Mouse (Mus musculus) embryo, embryonic 10.5 days (tissue): Measurements from ENCODE around the gene BC061212.
"Not testable (repeated sequence)": the region's sequence is repeated elsewhere in the genome, so short reads cannot be mapped to it uniquely, and the experiment has no call there.

Source experiments
- DNase-seq: peaks from one replicate; pipeline ENCODE4 v3.0.0-alpha.2; 2015; ENCODE audit warnings: low spot score

The BC061212 gene

GRCm38 (mm10) chr5:94070445-94070844 lies at the start of gene BC061212:
BC061212 (minus strand) TSS chr5:94070545.
- DNase-seq: not testable (repeated sequence)

- not testable (repeated sequence) for DNase-seq
These were observed 5.7 kb upstream of the BC061212 start, which contains the start of gene Gm6351 for GRCm38 (mm10) chr5:94076085-94076484. Gm6351 (plus strand) TSS chr5:94076385.
